Mouse (Mus musculus): ENCODE results near the gene Klhl10.
A peak's percentile ranks its signal among the peaks of the same experiment; 100 is the strongest.

Klhl10 gene

GRCm38 (mm10) chr11:100457711-100458110 is 16.0 kb downstream of the Klhl10 start:
- no peak for DNase-seq (ENCODE audit: low spot score in 2 of 2)

GRCm38 (mm10) chr11:100462699-100463098 is 21.0 kb downstream of the Klhl10 start:
- no peak for DNase-seq (ENCODE audit: low spot score in 2 of 2)

DNA sequence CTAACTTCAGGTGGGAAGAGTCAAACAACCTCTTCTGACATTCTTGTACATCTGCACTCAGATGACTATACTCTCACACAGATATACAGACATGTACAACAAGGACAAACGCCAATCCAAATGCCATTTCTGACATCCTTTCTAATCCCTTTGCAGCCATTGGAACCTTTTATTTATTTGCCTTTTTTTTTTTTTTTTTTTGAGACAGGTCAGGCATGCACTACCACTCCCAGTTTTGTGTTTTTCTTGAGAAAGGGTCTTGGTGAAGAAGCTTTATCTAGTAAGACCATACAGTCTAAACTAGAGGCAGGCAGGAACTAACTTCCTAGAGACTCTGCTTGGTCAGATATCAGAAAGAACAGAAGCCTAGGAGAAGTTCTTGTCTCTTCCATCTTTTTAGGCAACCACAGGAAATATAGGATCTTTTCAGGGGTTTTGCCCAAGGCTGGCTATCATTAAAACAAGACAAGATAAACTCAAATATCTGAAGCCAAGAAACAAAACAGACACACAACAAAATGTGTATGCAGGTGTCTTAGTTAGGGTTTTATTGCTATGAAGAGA is 23.6 kb downstream of the Klhl10 start:
- DNase-seq (ENCODE audit: low spot score in 2 of 2): no peak

DNA sequence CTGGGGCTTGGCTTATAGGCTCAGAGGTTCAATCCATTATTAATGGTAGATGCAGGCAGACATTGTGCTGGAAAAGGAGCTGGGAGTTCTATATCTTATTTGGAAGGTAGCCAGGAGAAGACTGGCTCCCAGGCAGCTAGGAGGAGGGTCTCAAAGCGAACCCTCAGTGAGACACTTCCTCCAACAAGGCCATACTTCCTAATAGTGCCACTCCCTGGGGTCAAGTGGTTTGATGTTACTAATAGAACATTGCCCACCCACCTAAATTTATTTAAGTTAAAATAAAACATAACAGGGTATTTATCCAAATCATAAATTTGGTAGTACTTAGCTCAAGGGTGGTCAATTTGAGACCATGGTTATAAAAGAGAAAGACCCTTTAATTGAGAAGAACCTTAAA is 24.1 kb downstream of the Klhl10 start:
- no peak for DNase-seq (ENCODE audit: low spot score in 2 of 2)

DNA sequence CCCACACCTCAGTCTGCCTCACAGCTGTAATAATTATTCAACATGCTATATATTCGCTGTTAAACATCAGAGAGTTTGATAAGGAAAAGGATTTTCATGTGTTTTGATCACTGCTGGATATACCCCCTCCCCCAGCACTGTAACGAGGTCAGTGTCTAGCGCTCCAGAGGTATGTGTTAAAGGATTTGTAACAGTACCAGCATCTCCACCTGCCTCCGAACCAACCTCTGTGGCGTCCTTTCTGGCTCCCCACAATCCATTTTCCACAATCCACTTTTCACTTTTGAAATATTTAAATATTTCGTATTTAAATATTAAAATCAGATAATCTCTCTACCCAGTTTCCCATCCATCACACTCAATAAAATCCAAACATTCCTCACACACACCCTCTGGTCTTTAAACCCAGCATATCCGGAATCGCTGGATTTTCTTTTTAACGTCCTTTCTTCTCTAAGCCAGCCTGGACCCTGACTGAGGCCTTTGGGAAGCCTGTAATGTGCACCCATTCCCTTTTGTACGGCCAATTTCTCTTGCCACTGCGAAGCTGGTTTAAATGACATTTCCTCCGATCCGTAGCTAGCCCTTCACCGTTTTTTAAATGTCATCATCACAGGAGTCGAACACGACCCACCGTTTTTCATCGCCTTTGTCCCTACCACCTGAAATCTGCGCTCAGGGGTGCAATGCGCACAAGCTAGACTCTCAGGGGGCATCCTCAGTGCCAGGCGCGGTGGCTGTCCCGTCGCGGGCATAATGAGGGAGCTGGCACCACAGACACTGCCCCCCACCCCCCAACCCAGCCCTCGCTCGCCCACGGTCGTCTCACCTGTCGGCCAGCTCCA is 29.9 kb downstream of the Klhl10 start:
- no peak for DNase-seq (ENCODE audit: low spot score in 2 of 2)

- peak; percentile 86 to 91 for DNase-seq (ENCODE audit: low spot score in 2 of 2)
Observed at GRCm38 (mm10) chr11:100472197-100472934, 30.6 kb downstream of the Klhl10 start, which contains the start of gene Klhl11. Gene Klhl11, minus strand, starts transcription at chr11:100472741.

GRCm38 (mm10) chr11:100472935-100473295 is 31.2 kb downstream of the Klhl10 start:
- DNase-seq (ENCODE audit: low spot score in 2 of 2): no peak

DNA sequence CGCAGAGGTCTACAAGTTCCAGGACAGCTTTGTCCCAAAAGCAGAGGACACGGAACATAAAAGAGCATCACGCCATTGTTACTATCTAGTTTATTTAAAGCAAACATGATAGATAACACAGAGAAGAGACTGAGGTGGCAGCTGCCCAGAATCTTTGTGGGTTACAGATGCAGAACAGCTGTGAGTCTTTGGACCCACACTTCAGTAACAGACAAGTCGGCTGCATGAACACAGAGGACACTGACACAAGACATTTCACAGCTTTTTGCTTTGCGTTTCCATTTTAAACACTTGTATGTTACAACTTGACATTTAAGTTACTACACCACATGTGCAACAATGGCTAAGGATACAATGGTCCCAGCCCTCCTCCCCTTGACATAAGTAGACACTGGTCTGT is 34.6 kb downstream of the Klhl10 start:
- no peak for DNase-seq (ENCODE audit: low spot score in 2 of 2)

- peak; percentile 12 to 15 for DNase-seq (ENCODE audit: low spot score in 2 of 2)
Observed at GRCm38 (mm10) chr11:100479152-100479551, 37.4 kb downstream of the Klhl10 start.

DNA sequence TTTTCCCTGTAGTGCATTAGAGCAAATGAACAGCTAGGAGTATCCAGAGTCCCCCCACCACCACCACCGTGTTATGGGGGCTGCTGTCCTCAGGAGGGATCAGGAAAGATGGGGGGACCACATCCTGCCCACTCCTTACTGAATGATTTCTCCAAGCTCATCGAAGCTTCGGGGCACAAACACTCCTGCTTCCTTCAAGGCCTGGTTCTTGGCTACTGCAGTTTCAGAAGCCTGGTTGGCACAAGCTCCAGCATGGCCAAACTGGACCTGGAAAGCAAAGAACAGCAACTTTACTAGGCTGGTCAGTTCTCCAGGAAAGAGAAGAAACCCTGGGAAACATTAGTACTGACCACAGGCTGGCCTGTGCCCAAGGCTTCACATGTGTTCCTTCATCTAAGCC is 42.7 kb downstream of the Klhl10 start:
- no peak for DNase-seq (ENCODE audit: low spot score in 2 of 2)

DNA sequence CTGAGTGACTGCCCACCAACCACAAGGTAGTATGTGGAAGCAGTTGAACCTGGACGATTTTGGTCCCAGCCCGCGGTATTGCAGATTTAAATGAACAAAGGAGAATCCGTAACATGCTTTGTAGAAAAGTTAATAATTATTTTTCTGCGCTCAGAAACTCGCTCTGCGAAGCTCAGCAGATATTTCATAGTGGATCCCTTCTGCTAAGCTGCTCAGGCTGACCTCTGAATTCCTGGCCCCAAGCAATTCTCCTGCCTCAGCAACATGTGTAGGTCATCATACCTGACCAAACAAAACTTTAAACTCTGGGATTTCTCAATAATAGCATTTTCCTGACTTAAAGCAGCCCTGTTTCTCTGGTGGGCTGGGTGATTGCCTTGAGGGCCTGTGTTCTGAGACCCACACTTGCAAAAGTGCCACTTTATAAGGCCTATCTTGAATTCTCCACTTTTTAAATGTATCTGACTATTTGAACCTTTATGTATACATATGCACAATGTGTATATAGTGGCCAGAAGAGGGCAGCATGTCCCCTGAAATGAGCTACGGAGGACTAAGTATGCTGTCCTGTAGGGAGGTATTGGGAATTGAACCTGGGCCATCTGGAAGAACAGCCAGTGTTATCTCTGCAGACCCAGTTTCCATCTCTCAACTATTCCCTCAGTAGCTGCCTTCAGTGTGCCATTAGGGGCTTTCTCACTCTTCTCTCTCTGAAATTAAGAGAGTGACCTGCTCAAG is 44.3 kb downstream of the Klhl10 start:
- no peak for DNase-seq (ENCODE audit: low spot score in 2 of 2)

GRCm38 (mm10) chr11:100490951-100491350 is 49.2 kb downstream of the Klhl10 start:
- DNase-seq (ENCODE audit: low spot score in 2 of 2): no peak

DNA sequence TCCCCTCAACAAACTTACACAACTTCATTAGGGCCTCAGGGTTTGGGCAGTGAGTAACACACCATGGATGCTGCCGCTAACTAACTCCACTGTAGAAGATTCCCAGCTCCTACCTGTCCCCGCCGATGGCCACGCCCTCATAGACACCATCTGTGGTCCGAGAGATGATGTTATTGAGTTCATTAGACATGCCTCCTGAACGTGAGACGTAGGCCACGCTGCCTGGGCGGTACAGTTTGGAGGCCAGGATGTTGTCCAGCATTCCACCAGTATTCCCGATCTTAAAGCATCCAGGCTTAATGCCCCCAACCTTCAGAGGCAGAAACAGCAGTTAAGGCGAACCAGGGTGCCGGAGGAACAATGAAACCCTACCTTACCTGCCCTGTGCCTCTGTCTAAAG is 52.1 kb downstream of the Klhl10 start:
- no peak for DNase-seq (ENCODE audit: low spot score in 2 of 2)

DNA sequence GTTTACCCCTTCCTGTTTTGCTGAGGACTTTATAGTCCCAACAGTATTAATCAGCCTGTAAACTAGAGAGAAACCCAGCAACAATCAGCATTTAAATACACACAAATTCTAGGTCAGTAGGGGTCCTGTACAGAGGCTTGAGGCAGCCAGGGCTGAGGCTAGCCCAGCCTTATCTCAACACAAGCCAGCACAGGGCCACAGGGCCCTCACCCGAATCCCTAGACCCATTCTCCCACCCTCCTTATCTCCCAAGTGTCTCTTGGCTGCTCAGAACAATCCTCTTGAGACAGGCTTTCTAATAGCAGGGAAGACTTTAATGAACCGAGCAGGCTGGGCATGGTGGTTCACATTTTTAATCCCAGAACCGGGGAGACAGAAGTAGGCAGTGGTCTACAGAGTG is 58.5 kb downstream of the Klhl10 start:
- no peak for DNase-seq (ENCODE audit: low spot score in 2 of 2)

DNA sequence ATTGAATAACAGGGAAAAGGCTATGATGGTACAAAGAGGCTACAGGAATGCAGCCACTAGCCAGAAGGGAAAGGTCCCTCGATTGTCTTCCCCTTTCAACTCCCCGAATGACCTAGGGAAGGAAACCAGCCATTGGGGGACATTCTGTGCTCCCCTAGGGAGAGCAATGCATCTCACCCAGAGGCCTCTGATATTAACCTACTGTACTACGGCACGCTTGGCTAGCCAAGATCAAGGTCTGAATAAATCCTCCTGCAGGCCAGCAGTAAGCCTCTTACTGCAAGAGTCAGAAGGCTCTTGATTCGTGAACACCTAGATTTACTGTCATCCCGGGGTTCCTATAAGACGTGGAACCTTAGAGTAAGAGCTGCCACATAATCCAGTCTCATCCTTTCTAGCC is 58.9 kb downstream of the Klhl10 start:
- no peak for DNase-seq (ENCODE audit: low spot score in 2 of 2)

DNA sequence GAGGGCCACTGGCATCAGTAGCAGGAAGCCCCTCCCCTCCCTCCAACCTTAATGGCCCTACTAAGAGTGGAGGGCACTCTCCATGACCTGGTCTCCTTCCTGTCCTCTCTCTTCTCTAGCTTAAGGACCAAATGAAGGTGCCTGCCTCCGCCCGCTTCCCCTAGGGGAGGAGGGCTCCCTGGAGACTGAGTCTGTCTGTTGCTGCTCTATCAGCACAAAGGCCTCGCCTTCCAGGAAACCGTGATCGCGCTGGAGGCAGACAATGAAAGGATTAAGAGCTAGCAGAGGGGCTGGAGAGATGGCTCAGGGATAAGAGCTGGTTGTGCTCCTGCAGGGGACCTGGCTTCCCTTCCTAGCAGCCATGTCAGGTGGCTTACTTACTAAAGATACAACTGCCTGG is 59.6 kb downstream of the Klhl10 start:
- no peak for DNase-seq (ENCODE audit: low spot score in 2 of 2)

DNA sequence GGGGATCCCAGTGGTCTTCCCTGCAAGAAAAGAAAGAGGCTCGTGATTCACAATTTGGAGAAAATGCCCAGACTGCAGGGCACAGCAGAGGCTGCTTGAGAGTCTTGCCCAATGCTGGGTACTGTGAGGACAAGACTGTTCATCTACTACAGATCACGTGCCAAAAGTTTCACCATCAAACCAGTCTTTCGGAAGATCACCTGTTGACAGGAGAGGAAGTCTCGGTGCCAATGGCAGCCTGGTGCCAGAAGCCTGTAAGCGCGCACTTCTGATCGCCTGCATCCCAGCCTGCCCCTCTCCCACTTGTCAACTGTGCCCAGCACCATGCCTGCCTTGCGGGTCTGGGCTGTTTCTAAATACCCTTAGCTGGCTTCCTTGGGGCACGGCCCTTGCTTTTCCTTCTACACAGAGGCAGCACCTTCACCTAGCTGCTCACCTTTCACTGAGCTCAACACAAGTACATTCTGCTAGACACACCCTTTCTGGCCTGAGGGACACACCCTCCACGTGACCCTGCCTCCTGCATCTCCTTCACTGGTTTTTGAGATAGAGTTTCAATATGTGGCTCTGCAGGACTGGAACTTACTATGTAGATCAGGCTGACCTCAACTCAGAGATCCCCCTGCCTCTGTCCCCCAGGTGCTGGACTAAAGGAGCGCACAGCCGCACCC is 63.4 kb downstream of the Klhl10 start:
- DNase-seq (ENCODE audit: low spot score in 2 of 2): no peak

- no peak for DNase-seq (ENCODE audit: low spot score in 2 of 2)
Observed at GRCm38 (mm10) chr11:100505997-100506396, 64.3 kb downstream of the Klhl10 start.
